Mouse (Mus musculus) heart, embryonic 15.5 days (tissue): Measurements from ENCODE around the gene Clrn3. TPM values are rescaled to one million over a fixed set of nuclear protein-coding genes. Genes with fewer than 3 reads are reported as not detected.
"Not testable (repeated sequence)": the region's sequence is repeated elsewhere in the genome, so short reads cannot be mapped to it uniquely, and the experiment has no call there.

Source experiments
- ATAC-seq: fragments of 200-750 bp; cut with Nextera tagmentation; replicated peaks from 2 replicates; pipeline ENCODE4 v1.8.0; 2017; ENCODE audit warnings: low read depth, moderate TSS enrichment; ENCODE audit not compliant: insufficient number of reproducible peaks, insufficient read depth, low FRiP score
- H3K27ac ChIP-seq: fragments of 300-500 bp; sonication (generic); 2 replicates; pipeline ENCODE4 v1.5.1; 2015; ENCODE audit warnings: mild to moderate bottlenecking, inconsistent platforms
- H3K27me3 ChIP-seq: fragments of 300-500 bp; sonication (generic); 2 replicates; pipeline ENCODE4 v1.6.1; 2015; ENCODE audit warnings: inconsistent platforms
- H3K36me3 ChIP-seq: fragments of 300-500 bp; sonication (generic); 2 replicates; pipeline ENCODE4 v1.6.1; 2015; ENCODE audit warnings: mild to moderate bottlenecking, inconsistent platforms
- H3K4me1 ChIP-seq: fragments of 300-500 bp; sonication (generic); replicated peaks from 2 replicates; pipeline ENCODE4 v1.6.1; 2015; ENCODE audit warnings: inconsistent platforms
- H3K4me2 ChIP-seq: fragments of 300-500 bp; sonication (generic); 2 replicates; pipeline ENCODE4 v1.6.1; 2015; ENCODE audit warnings: inconsistent platforms, mild to moderate bottlenecking, moderate library complexity
- H3K4me3 ChIP-seq: fragments of 300-500 bp; sonication (generic); 2 replicates; pipeline ENCODE4 v1.5.1; 2015; ENCODE audit warnings: mild to moderate bottlenecking, inconsistent platforms
- H3K9ac ChIP-seq: fragments of 300-500 bp; sonication (generic); 2 replicates; pipeline ENCODE4 v1.6.1; 2015; ENCODE audit warnings: mild to moderate bottlenecking, inconsistent platforms
- H3K9me3 ChIP-seq: fragments of 300-500 bp; sonication (generic); replicated peaks from 2 replicates; pipeline ENCODE4 v1.6.1; 2016; ENCODE audit warnings: inconsistent platforms
- WGBS: fragments of 180-500 bp; shearing (Covaris S2); methylation state at CpG from one replicate; pipeline ENCODE4 v1.1.7; 2015; ENCODE audit warnings: mixed read lengths; 5-methylcytosine and 5-hydroxymethylcytosine counted together
- polyA plus RNA-seq: library from polyadenylated mRNA; unstranded; fragments of >200 nt; fragmentation: Nextera tagmentation; extraction: Ambion mirVana; gene quantifications from 2 replicates; pipeline ENCODE4 v1.2.1, GENCODE M21; 2015

The Clrn3 gene
- not detected in 2 replicates for polyA plus RNA-seq

DNA sequence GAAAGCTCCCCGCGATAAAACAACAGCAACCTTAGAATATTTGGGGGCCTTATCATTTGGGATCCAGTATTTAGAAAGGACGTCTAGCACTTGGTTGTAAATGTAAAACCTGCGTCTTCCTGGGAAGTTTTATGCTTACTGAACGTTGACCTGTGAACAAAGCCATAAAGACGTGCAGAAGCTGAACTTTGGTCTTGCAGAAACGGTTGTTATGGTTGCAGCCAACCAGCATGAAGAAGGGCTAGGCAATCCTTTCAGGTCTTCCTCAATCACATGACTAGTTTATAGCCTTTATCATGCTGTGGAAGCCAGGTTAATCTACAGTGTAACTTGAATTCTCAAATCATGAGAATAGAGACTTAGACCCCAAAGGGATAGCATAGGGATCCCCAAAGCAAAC is at the start of gene Clrn3:
TSS of gene Clrn3 (minus strand) at position 140 of the 400 bp plus-strand sequence.
- Histone ChIP-seq H3K4me2 (no peak within 1 kb of the TSS), H3K4me1 (no peaks in the 10 kb centered on the region; the same call in 1 of the 2 replicates), H3K9ac (no peak within 1 kb of the TSS), H3K4me3 (no peak within 1 kb of the TSS), H3K27me3 (no peaks in the 10 kb centered on the region), H3K9me3 (no peaks in the 10 kb centered on the region), H3K36me3 (no peaks in the 10 kb centered on the region), H3K27ac (no peak within 1 kb of the TSS)
- no peak for ATAC-seq
- 80% methylated on average over 7 of the region's 7 CpGs for WGBS

DNA sequence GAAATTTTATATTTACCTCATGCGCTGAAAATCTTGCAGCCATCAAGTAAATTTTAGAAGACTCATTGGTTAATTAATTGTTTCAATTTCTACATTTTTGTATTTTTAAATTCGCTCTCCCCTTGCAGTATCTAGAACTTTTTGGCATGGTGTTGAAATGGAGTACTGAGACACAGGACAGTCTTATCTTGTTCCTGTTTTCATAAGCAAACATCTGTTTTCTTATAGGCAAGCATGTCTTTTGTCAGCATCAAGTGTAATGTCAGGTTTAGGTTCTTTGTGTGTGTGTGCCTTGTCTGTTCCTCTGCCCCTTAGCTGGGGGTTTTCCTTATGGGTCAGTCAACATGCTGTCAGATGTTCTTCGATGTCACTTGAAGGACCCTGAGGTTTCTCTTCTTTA is 47.9 kb upstream of the Clrn3 start:
- ATAC-seq = no peak
- Histone ChIP-seq H3K36me3 (no peaks in the 10 kb centered on the region), H3K27ac (no peak overlapping the region), H3K9me3 (no peaks in the 10 kb centered on the region), H3K4me2 (no peak overlapping the region), H3K4me3 (no peak overlapping the region), H3K9ac (no peak overlapping the region), H3K27me3 (no peaks in the 10 kb centered on the region), H3K4me1 (no peaks in the 10 kb centered on the region)
- 72% methylated on average over 3 of the region's 3 CpGs for WGBS

DNA sequence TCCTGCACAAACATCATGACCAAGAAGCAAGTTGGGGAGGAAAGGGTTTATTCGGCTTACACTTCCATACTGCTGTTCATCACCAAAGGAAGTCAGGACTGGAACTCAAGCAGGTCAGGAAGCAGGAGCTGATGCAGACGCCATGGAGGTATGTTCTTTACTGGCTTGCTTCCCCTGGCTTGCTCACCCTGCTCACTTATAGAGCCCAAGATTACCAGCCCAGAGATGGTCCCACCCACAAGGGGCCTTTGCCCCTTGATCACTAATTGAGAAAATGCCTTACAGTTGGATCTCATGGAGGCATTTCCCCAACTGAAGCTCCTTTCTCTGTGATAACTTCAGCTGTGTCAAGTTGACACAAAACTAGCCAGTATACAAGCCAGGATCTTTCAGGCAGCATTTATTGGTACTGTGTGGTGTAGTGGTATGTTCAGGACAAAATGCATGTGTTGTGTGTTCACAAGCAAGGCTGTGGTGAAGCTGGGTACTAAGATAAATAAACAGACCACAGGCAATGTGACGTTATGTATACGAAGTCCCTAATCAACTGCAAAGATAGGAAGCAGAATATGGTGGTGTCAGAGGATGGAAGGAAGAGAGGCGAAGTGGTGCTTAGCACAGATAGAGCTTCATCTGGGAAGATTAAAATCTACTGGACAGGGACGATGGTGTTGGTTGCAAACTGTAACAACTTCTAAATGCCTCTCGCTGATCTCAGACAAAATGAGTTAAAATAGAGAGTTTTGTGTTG is 47.0 kb upstream of the Clrn3 start:
- H3K4me3 ChIP-seq, H3K9me3 ChIP-seq, ATAC-seq, H3K4me1 ChIP-seq, H3K36me3 ChIP-seq, H3K4me2 ChIP-seq, H3K27ac ChIP-seq, H3K27me3 ChIP-seq, H3K9ac ChIP-seq: not testable (repeated sequence)
- WGBS = 55% methylated on average over 7 of the region's 7 CpGs

DNA sequence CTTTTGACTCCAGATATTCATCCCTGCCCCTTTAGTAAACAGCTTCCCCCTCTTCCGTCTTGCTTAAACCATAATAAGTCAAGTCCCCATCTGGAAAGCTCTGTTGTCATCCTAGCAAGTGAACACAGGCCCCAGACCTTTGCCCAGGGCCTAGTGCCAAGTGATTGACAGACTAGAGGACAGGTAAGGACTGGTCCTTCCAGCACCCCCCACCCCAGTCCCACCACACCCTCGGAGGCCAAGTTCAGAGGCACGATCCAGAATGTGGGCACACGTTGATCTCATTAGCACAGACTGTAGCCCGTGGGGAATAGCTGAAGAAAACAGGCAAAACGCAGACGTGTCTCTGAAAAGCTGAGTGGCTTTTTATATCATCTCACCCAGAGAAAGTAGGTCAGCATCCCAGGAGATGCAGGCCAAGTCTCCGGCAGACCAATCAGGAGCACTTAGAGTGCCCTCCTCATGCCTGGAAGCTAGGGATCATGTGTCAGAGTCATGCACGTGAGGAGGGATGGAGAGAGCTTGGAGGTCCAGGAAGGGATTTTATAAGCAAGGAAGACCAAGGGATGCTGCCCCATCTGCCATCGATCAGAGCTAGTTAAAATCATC is 43.6 kb upstream of the Clrn3 start:
- Histone ChIP-seq H3K4me3 (no peak overlapping the region), H3K27me3 (no peaks in the 10 kb centered on the region), H3K9me3 (no peaks in the 10 kb centered on the region), H3K9ac (no peak overlapping the region), H3K4me2 (no peak overlapping the region), H3K36me3 (no peaks in the 10 kb centered on the region), H3K4me1 (no peaks in the 10 kb centered on the region), H3K27ac (no peak overlapping the region)
- 0 out of 2 replicates have a peak, but pooled peaks have one; percentile 22 for ATAC-seq
- whole genome bisulfite sequencing = 58% methylated on average over 10 of the region's 10 CpGs

DNA sequence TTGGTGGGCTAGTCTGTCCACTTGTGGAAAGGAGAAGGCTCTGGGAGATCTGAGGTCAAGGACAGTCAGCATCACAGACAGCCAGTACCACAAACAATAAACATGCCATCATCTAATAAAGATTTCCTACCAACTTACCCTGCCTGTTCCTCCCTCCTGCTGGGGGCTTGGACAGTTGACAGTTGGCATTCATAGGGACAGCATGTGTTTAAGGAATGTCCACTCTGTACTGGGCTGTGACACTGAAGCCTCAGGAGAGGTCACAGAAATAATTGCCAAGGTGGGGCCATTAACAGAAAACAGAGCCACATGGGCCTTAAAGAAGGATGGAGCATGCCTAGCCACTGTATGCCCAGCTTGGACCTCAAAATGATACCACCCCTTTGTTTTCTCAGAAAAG is 42.9 kb upstream of the Clrn3 start:
- no peak for ATAC-seq
- Histone ChIP-seq H3K4me3 (no peak overlapping the region), H3K27me3 (no peaks in the 10 kb centered on the region), H3K36me3 (no peaks in the 10 kb centered on the region), H3K4me1 (no peaks in the 10 kb centered on the region), H3K27ac (no peak overlapping the region), H3K9ac (no peak overlapping the region), H3K9me3 (no peaks in the 10 kb centered on the region), H3K4me2 (no peak overlapping the region)

DNA sequence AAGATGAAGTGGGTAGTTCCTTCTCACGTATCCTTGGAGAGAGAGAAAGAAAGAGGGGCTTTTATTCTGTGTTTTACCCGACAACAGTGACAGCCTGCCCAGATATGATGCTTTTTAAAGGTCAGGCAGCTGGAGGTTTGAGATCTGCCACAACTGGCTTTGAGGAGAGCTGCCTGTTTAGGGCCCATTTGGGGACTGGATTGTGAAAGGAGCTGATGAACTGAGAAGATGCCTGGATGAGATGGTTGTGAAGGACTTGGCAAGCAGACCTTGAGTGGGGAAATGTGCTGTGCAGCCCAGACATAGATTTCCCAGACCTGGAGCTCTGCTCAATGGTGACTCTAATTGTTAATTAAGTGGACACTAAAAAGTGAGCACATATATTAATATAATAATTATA is 40.1 kb upstream of the Clrn3 start:
- Histone ChIP-seq H3K9ac (no peak overlapping the region), H3K9me3 (no peaks in the 10 kb centered on the region), H3K4me3 (no peak overlapping the region), H3K36me3 (no peaks in the 10 kb centered on the region), H3K27me3 (no peaks in the 10 kb centered on the region), H3K4me2 (no peak overlapping the region), H3K4me1 (no peaks in the 10 kb centered on the region), H3K27ac (no peak overlapping the region)
- no peak for ATAC-seq
- 57% methylated on average over 2 of the region's 2 CpGs for WGBS

DNA sequence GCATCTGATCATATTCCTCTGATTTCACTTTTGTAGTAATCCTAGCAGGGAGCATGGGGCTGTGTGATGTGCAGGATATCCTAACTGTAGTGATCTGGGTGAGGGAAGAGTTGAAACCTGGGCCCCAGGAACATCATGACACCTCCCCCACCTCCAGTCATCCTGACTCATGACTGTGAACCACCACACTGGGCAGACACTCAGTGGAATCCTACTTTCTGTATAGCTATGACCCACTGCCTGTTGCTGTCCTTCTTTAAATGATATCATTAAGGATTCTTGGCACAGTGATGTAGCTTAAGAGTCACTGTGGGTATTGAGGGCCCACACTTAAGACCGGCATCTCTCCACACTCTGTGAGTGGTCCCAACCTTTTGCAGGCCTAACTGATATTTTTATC is 39.1 kb upstream of the Clrn3 start:
- Histone ChIP-seq H3K27ac (no peak overlapping the region), H3K4me1 (no peaks in the 10 kb centered on the region), H3K9me3 (no peaks in the 10 kb centered on the region), H3K36me3 (no peaks in the 10 kb centered on the region), H3K27me3 (no peaks in the 10 kb centered on the region), H3K4me2 (no peak overlapping the region), H3K9ac (no peak overlapping the region), H3K4me3 (no peak overlapping the region)
- WGBS = 55% methylated on average over 1 of the region's 1 CpGs
- ATAC-seq = no peak

DNA sequence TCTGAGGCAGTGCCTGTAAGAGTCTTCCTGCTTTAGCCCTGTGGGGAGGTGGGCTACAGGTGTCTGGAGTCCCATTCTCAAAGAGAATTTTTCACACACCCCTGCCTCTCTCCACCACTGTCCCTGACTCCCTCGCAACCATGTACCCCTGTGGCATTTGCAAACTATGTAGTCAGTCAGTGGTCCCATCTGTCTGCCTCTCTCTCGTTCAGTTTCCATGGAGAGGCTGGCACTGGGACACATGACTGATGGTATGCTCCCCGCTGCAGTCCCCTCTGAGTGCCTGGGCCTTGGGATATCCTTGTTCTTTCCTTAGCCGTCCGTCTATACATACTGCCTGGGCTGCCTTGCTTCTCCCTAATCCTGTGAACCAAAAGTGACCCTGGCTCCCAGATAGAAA is 37.6 kb upstream of the Clrn3 start:
- Histone ChIP-seq H3K27ac (no peak overlapping the region), H3K4me2 (no peak overlapping the region), H3K4me1 (no peaks in the 10 kb centered on the region), H3K27me3 (no peaks in the 10 kb centered on the region), H3K9me3 (no peaks in the 10 kb centered on the region), H3K36me3 (no peaks in the 10 kb centered on the region), H3K4me3 (no peak overlapping the region), H3K9ac (no peak overlapping the region)
- no peak for ATAC-seq
- WGBS = 77% methylated on average over 5 of the region's 5 CpGs

DNA sequence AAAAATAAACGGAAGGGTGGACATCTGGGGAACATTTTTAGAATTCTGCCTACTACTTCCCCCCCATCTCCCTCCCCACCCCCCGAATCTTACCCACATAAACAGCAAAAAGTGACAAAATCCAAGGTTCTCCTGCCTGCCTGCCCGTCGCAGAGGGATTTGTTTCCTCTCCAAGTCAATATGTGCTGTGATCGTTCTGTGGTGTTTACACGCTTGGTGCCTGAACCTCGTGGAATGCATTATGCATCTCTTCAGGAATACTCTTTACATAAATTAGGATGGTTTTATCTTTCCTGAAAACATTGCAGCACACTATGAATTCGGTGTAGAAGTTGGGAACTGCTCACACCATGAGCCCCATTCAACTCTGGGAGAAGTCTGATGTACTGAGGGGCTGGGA is 35.6 kb upstream of the Clrn3 start:
- no peaks in the 10 kb centered on the region for H3K36me3 ChIP-seq

DNA sequence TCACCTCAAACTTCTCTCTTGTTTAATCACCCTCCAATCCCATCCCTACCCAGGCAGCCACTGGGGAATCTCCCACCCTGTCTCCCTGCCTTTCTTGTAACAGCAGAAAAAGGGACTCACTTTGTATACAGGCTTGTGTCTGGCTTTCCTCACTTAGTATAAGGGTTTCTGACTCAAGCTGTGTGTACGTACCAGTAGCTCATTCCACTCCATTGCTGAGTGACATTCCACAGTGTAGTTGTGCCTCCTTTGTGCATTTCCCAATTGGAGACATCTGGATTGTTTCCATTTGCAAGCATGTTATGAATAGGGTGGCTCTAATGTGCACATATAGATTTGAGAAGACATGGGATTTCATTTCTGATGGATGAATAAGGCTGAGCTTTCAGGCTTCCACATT is 31.8 kb upstream of the Clrn3 start:
- H3K4me3 ChIP-seq = no peak overlapping the region
- no peaks in the 10 kb centered on the region for H3K36me3 ChIP-seq
- no peak overlapping the region for H3K27ac ChIP-seq
- no peaks in the 10 kb centered on the region for H3K9me3 ChIP-seq
- 47% methylated on average over 1 of the region's 1 CpGs for WGBS
- no peaks in the 10 kb centered on the region for H3K27me3 ChIP-seq
- no peak overlapping the region for H3K4me2 ChIP-seq
- H3K4me1 ChIP-seq = no peaks in the 10 kb centered on the region
- ATAC-seq = no peak
- no peak overlapping the region for H3K9ac ChIP-seq

More for the DNA sequence above, 35.6 kb upstream of the Clrn3 start:
- Histone ChIP-seq H3K27ac (no peak overlapping the region), H3K4me2 (no peak overlapping the region), H3K4me3 (no peak overlapping the region), H3K4me1 (no peaks in the 10 kb centered on the region), H3K9me3 (no peaks in the 10 kb centered on the region), H3K27me3 (no peaks in the 10 kb centered on the region), H3K9ac (no peak overlapping the region)
- WGBS = 82% methylated on average over 8 of the region's 8 CpGs
- no peak for ATAC-seq

DNA sequence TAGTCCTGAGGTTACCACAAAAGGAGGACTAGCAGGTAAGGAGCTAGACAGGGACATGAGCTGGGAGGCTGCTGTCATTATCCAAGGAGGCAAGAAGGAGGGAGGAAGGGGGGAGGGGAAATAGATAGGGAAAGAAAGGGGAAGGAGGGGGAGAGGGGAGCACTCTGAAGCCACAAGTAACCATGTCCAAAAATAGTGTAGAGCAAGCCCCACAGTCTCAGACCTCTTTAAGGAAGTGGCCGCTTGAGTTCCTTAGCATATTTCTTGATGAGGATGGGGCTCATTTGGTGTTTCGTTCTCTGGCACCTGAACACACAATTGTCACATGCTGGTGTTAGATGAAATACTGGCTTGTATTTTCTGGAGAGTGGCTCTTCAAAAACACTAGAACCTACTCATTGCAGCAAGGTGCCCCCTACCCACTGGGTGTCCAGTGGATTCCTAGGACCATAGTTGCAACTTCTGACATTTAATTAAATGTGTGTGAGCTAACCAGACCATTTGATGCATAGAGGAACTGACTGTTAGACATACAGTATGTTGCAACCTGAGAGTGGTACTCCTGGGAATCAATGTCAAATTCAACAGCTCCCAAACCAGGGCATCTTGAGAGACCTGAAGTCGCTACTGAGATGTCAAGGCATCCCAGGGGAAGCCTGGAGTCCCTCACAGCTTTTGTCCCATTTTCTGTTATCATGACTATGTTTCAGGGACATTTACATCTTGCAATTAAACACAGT is 28.4 kb upstream of the Clrn3 start:
- Histone ChIP-seq H3K36me3 (no peaks in the 10 kb centered on the region), H3K4me2 (no peak overlapping the region), H3K9me3 (no peaks in the 10 kb centered on the region), H3K4me1 (no peaks in the 10 kb centered on the region; the same call in 1 of the 2 replicates), H3K9ac (no peak overlapping the region), H3K27me3 (no peaks in the 10 kb centered on the region), H3K4me3 (no peak overlapping the region), H3K27ac (no peak overlapping the region)
- no peak for ATAC-seq
- WGBS = 60% methylated on average over 3 of the region's 3 CpGs
